Mouse (Mus musculus) midbrain, postnatal 0 days (tissue): ENCODE measurements around the gene E2f7. TPM values are rescaled to one million over a fixed set of nuclear protein-coding genes. Genes with fewer than 3 reads are reported as not detected.

ENCODE experiments used
- ATAC-seq: fragments of 200-750 bp; cut with Nextera tagmentation; 2 replicates; pipeline ENCODE4 v1.8.0; 2017; ENCODE audit warnings: moderate number of reproducible peaks, mild to moderate bottlenecking, moderate TSS enrichment, moderate library complexity; ENCODE audit not compliant: low FRiP score
- DNase-seq: peaks from one replicate; pipeline ENCODE4 v3.0.0-alpha.2; 2015; ENCODE audit warnings: low spot score
- H3K27ac ChIP-seq: fragments of 300-500 bp; sonication (generic); 2 replicates; pipeline ENCODE4 v1.5.1; 2014; ENCODE audit warnings: low read depth, mild to moderate bottlenecking, low read length, mixed read lengths
- H3K27me3 ChIP-seq: fragments of 300-500 bp; sonication (generic); 2 replicates; pipeline ENCODE4 v1.6.1; 2014; ENCODE audit warnings: low read length, control low read depth, mixed read lengths; ENCODE audit not compliant: insufficient read depth
- H3K36me3 ChIP-seq: fragments of 300-500 bp; sonication (generic); 2 replicates; pipeline ENCODE4 v1.6.1; 2014; ENCODE audit warnings: low read length, control low read depth, mixed read lengths; ENCODE audit not compliant: insufficient read depth
- H3K4me1 ChIP-seq: fragments of 300-500 bp; sonication (generic); 2 replicates; pipeline ENCODE4 v1.6.1; 2014; ENCODE audit warnings: mild to moderate bottlenecking, control low read depth, antibody characterized with exemption, low read length, mixed read lengths; ENCODE audit not compliant: insufficient read depth
- H3K4me2 ChIP-seq: fragments of 300-500 bp; sonication (generic); 2 replicates; pipeline ENCODE4 v1.6.1; 2014; ENCODE audit warnings: low read depth, mild to moderate bottlenecking, low read length, mixed read lengths; ENCODE audit not compliant: poor library complexity, severe bottlenecking
- H3K4me3 ChIP-seq: fragments of 300-500 bp; sonication (generic); 2 replicates; pipeline ENCODE4 v1.5.1; 2014; ENCODE audit warnings: low read depth, mild to moderate bottlenecking, low read length, moderate library complexity
- H3K9ac ChIP-seq: fragments of 300-500 bp; sonication (generic); replicated peaks from 2 replicates; pipeline ENCODE4 v1.6.1; 2014; ENCODE audit warnings: mild to moderate bottlenecking, low read length, moderate library complexity, mixed read lengths; ENCODE audit not compliant: poor library complexity, severe bottlenecking
- H3K9me3 ChIP-seq: fragments of 300-500 bp; sonication (generic); 2 replicates; pipeline ENCODE4 v1.6.1; 2016; ENCODE audit warnings: low read length, control low read depth
- CTCF ChIP-seq: IDR thresholded peaks from 2 replicates; pipeline ENCODE4 v1.5.1; 2016; ENCODE audit warnings: antibody characterized with exemption, mild to moderate bottlenecking
- WGBS: fragments of 180-500 bp; shearing (Covaris S2); extraction: QIAGEN DNeasy Blood & Tissue Kit; methylation state at CpG from one replicate; pipeline ENCODE4 v1.1.7; 2014; 5-methylcytosine and 5-hydroxymethylcytosine counted together
- polyA plus RNA-seq: library from polyadenylated mRNA; unstranded; fragments of >200 nt; fragmentation: Nextera tagmentation; extraction: Ambion mirVana; gene quantifications from 2 replicates; pipeline ENCODE4 v1.2.1, GENCODE M21; 2015
- total RNA-seq: library from RNA; depleted of rRNA; stranded (reverse); fragments of >200 nt; gene quantifications from 2 replicates; pipeline ENCODE4 v1.2.3, GENCODE M21; 2014; rRNA removed

The E2f7 gene
- total RNA-seq (1.4 and 4.2 TPM in 2 replicates), polyA plus RNA-seq (2.0 and 2.3 TPM in 2 replicates)

- Histone ChIP-seq H3K4me3 (peak within 1 kb of the TSS; percentile 67), H3K27ac (peak within 1 kb of the TSS; percentile 69), H3K9ac (peak within 1 kb of the TSS; percentile 80), H3K36me3 (no peaks in the 10 kb centered on the region), H3K4me1 (no peaks in the 10 kb centered on the region; the same call in 1 of the 2 replicates), H3K27me3 (no peaks in the 10 kb centered on the region), H3K4me2 (peak within 1 kb of the TSS; percentile 85), H3K9me3 (no peaks in the 10 kb centered on the region)
- TF ChIP-seq CTCF = no peak
- under 1% methylated on average over 92 of the region's 98 CpGs for WGBS
- DNase-seq = peak; percentile 95
- peak; percentile 98 for ATAC-seq
These were observed at the start of gene E2f7 for GRCm38 (mm10) chr10:110744686-110745639. E2f7 (plus strand) TSS chr10:110745439.

GRCm38 (mm10) chr10:110701276-110701675, 44.0 kb upstream of the E2f7 start:
- no peak for TF ChIP-seq CTCF
- Histone ChIP-seq H3K4me2 (no peak overlapping the region), H3K9me3 (no peaks in the 10 kb centered on the region), H3K4me1 (no peaks in the 10 kb centered on the region), H3K9ac (no peak overlapping the region), H3K27me3 (no peaks in the 10 kb centered on the region), H3K36me3 (no peaks in the 10 kb centered on the region), H3K27ac (no peak overlapping the region), H3K4me3 (no peak overlapping the region)
- ATAC-seq = no peak
- DNase-seq = no peak
- WGBS = 76% methylated on average over 1 of the region's 1 CpGs

- WGBS = 57% methylated on average over 9 of the region's 9 CpGs
- peak; percentile 53 for TF ChIP-seq CTCF
- H3K27me3 ChIP-seq = no peaks in the 10 kb centered on the region
- no peak overlapping the region for H3K9ac ChIP-seq
- DNase-seq (no peak), ATAC-seq (no peak)
- H3K4me2 ChIP-seq = no peak overlapping the region
- no peaks in the 10 kb centered on the region for H3K9me3 ChIP-seq
- no peaks in the 10 kb centered on the region for H3K4me1 ChIP-seq
- H3K4me3 ChIP-seq = no peak overlapping the region
- H3K36me3 ChIP-seq = no peaks in the 10 kb centered on the region
- H3K27ac ChIP-seq = no peak overlapping the region
These were observed 39.6 kb upstream of the E2f7 start for GRCm38 (mm10) chr10:110705672-110706071.

GRCm38 (mm10) chr10:110707390-110708113, 37.7 kb upstream of the E2f7 start:
- Histone ChIP-seq H3K9me3 (no peaks in the 10 kb centered on the region), H3K4me1 (no peaks in the 10 kb centered on the region), H3K4me3 (no peak overlapping the region), H3K9ac (no peak overlapping the region), H3K4me2 (no peak overlapping the region), H3K27me3 (no peaks in the 10 kb centered on the region), H3K36me3 (no peaks in the 10 kb centered on the region), H3K27ac (no peak overlapping the region)
- TF ChIP-seq CTCF = peak; percentile 70
- DNase-seq (peak; percentile 72), ATAC-seq (no peak)
- whole genome bisulfite sequencing = 54% methylated on average over 16 of the region's 16 CpGs

- WGBS = 71% methylated on average over 10 of the region's 10 CpGs
- DNase-seq (no peak), ATAC-seq (no peak)
- TF ChIP-seq CTCF = no peak
- Histone ChIP-seq H3K4me2 (no peak overlapping the region), H3K4me3 (no peak overlapping the region), H3K36me3 (no peaks in the 10 kb centered on the region), H3K9ac (no peak overlapping the region), H3K27me3 (no peaks in the 10 kb centered on the region), H3K9me3 (no peaks in the 10 kb centered on the region), H3K27ac (no peak overlapping the region), H3K4me1 (no peaks in the 10 kb centered on the region)
These were observed 28.4 kb upstream of the E2f7 start for GRCm38 (mm10) chr10:110716887-110717286.
